Mouse (Mus musculus) 3134 (cell line): Measurements from ENCODE around the gene 2410137M14Rik.
"Not testable (repeated sequence)": the region's sequence is repeated elsewhere in the genome, so short reads cannot be mapped to it uniquely, and the experiment has no call there.

Source experiments
- DNase-seq: peaks from one replicate; pipeline ENCODE4 v3.0.0-alpha.2; 2011; ENCODE audit warnings: low spot score; ENCODE audit not compliant: insufficient read length; ENCODE audit errors: extremely low read depth

2410137M14Rik gene

DNA sequence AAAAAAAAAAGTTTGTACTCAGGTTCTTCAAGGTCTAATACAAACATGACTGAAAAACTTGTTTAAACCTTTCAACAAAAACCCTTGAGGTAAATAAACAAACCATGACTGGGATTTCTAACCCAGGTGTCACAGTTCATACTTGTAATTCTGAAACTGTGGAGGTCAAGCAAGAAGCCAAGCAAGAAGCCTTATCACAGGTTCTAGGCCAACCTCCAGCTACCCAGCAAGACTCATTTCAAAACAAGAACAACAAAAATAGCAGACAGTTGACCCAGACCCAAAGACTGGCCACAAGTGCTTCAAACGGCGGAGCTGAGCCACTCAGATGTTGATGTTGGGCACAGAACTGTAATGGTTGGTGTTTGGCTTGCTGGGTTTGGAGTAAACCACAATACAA, 13.5 kb upstream of the 2410137M14Rik start:
- DNase-seq: no peak

DNA sequence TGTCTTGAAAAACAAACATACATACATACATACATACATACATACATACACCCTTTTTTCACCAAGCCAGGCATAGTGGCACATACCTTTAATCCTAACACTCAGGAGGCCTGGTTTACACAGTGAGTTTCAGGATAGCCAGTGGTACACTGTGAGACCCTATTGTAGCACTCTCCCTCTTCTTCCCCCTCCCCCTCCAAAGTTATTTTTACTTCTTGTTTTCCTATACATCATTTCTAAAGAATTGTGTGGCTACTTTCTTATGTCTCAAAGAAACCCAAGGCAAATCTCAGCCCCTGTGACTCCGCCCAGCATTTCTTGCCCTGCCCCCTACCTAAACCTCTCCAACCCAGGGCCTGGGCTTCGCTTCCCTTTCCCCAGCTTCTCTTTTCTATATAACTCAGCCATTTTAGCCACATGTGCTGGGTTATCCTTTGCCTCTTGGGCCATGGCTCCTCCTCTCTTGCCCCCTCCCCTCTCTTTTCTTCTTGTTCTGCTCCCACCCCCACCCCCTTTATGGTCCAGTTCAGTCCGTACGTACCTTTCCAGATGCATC, 12.8 kb upstream of the 2410137M14Rik start:
- no peak for DNase-seq

- DNase-seq: no peak
These were observed 11.5 kb upstream of the 2410137M14Rik start for GRCm38 (mm10) chr17:36992336-36993104.

DNA sequence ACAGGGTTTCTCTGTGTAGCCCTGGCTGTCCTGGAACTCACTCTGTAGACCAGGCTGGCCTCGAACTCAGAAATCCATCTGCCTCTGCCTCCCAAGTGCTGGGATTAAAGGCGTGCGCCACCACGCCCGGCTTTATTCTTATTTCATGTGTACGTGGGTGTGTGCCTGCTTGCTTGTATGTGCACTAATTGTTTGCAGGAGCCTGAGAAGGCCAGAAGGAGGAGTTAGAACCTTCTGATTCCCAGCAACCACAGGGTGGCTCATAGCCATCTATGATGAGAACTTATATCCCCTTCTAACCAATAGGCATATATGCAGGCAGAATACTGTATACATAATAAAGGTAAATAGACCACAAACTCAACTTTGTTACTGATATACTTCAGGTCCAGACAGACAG, 9.6 kb upstream of the 2410137M14Rik start:
- DNase-seq: not testable (repeated sequence)

- no peak for DNase-seq
These were observed 8.4 kb upstream of the 2410137M14Rik start, which contains the start of gene H2-M5 for GRCm38 (mm10) chr17:36989437-36989836. H2-M5 (minus strand) TSS chr17:36989537.

- DNase-seq: no peak
These were observed 7.4 kb upstream of the 2410137M14Rik start for GRCm38 (mm10) chr17:36988475-36988874.

GRCm38 (mm10) chr17:36982253-36983155, 1.5 kb upstream of the 2410137M14Rik start:
- no peak for DNase-seq

GRCm38 (mm10) chr17:36981845-36982244, 808 bp upstream of the 2410137M14Rik start:
- DNase-seq: no peak

- peak; percentile 66 for DNase-seq
These were observed 7.7 kb downstream of the 2410137M14Rik start for GRCm38 (mm10) chr17:36973271-36973787.

GRCm38 (mm10) chr17:36972791-36973190, 8.2 kb downstream of the 2410137M14Rik start:
- DNase-seq: no peak

DNA sequence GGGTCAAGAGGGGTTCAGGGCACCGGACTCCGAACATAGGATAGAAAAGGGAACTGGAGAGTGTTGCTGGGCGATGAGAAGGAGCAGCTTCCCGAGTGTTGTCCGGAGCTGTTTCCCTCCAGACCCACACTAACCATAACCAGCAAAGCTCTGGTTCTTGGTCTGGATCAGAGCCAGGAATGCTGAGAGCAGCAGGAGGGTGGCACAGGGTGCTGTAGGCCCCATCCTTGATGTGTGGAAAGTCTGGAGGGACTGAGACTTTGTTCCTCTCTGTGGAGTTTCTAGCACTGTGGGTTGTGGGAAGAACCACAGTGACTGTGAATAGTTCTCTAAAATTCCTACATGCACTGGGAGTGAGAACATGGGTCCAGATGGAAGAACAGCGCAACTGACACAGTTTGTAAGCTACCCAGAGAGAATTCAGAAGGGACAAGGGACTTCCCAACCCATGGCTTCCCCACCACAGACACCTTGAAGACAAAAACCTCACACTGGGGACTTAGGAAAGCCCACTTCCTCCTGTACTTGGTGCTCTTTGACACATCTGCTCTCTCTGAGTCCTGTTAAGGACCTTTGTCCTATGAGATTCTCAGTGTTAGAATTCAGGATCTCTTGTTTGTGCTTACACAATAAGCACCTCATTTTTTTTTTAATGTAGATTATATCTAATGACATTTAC, 9.7 kb downstream of the 2410137M14Rik start:
- DNase-seq: no peak

GRCm38 (mm10) chr17:36970316-36970890, 10.6 kb downstream of the 2410137M14Rik start:
- no peak for DNase-seq

GRCm38 (mm10) chr17:36966875-36967274, 14.2 kb downstream of the 2410137M14Rik start:
- DNase-seq: no peak

- DNase-seq: no peak
These were observed 19.9 kb downstream of the 2410137M14Rik start for GRCm38 (mm10) chr17:36961125-36961524.

DNA sequence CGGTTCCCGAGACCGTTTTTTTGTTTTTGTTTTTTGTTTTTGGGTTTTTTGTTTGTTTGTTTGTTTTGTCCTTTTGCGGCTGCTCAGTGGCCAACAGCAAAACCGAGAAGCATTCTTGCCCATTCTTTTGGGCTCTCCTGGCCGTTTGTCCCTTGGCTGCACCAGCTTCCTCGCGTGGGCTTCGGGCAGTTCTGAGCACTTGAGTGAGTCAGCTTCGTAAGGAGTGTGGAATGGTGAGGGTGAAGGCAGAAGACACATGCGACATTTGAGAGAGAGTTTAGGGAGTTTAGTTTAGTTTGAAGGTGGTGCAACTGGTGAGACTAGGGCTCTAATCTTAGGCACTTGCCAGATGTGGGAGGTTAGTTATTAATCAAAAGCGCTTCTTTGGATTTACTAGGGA, 22.2 kb downstream of the 2410137M14Rik start:
- DNase-seq: peak; percentile 33

- peak; percentile 95 for DNase-seq
These were observed 22.9 kb downstream of the 2410137M14Rik start, which contains the start of the genes Znrd1 and Znrd1as for GRCm38 (mm10) chr17:36957999-36958743. Znrd1 (minus strand) TSS chr17:36958559. Znrd1as (plus strand) TSS chr17:36958592.

DNA sequence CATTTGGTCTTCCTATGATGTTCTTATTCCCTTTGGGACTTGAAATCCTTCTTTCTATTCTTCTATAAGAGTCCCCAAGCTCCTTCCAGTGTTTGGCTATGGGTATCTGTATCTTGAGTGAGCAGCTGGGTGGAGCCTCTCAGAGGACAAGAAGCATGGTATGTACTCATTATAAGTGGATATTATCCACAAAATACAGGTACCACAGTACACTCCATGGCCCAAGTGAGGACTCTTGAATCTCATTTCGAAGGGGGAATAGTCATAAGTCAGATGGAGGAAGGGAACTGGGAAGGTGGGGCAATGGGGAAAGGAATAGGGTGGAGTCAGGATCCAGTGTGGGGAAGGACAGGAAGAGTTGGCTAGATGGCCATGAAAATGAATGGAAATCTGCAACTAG, 28.0 kb downstream of the 2410137M14Rik start:
- DNase-seq: no peak

DNA sequence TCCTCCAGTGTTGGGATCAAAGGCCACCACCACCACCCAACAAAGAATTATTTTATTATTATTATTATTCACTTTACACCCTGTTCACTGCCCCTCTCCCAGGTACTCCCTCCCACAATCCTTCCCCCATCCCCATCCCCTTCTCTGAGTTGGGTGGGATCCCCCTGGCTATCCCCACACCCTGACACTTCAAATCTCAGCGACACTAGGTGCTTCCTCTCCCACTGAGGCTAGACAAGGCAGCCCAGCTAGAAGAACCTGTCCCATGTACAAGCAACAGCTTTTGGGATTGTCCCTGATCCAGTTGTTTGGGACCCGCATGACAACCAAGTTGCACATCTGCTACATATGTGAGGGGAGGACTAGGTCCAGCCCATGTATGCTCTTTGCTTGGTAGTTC, 28.4 kb downstream of the 2410137M14Rik start:
- DNase-seq: no peak
